Comparison of ENCODE assay signal across 24 mouse cellular contexts in genomic region chr1:61742831-61743230, GRCm38 (mm10).
"Had no signal": no experiment of that assay in that cellular context is flagged by ENCODE, and none has a peak within 500 bp of the region (broad histone marks: within the 10 kb centered on the region; RNA-seq: fewer than 3 reads in every experiment).

No protein-coding gene starts in this region.

- H3K4me3 ChIP-seq: intestine, embryonic 15.5 days; kidney, embryonic 15.5 days; left cerebral cortex, adult 2 months; limb, embryonic 10.5 days; limb, embryonic 13.5 days; liver, embryonic 12.5 days; liver, embryonic 15.5 days; midbrain, embryonic 12.5 days; midbrain, embryonic 15.5 days; neural tube, embryonic 12.5 days; neural tube, embryonic 15.5 days had no signal

- H3K4me2 ChIP-seq: intestine, embryonic 15.5 days; kidney, embryonic 15.5 days; limb, embryonic 13.5 days; liver, embryonic 12.5 days; liver, embryonic 15.5 days; midbrain, embryonic 12.5 days; midbrain, embryonic 15.5 days; neural tube, embryonic 12.5 days; neural tube, embryonic 15.5 days had no signal

- H3K9ac ChIP-seq: intestine, embryonic 15.5 days; kidney, embryonic 15.5 days; limb, embryonic 13.5 days; liver, embryonic 12.5 days; liver, embryonic 15.5 days; midbrain, embryonic 12.5 days; midbrain, embryonic 15.5 days; neural tube, embryonic 12.5 days; neural tube, embryonic 15.5 days had no signal

- H3K9me3 ChIP-seq: intestine, embryonic 15.5 days; kidney, embryonic 15.5 days; limb, embryonic 10.5 days; limb, embryonic 13.5 days; liver, embryonic 12.5 days; liver, embryonic 15.5 days; midbrain, embryonic 12.5 days; midbrain, embryonic 15.5 days; neural tube, embryonic 12.5 days; neural tube, embryonic 15.5 days had no signal

- DNase-seq: kidney, adult 11 months; kidney, adult 8-10 months; kidney, postnatal 10 days; kidney, postnatal 36 days; layer of hippocampus, postnatal 36 days; liver; right cerebral cortex, adult 18-20 months; right cerebral cortex, postnatal 14 days; right cerebral cortex, postnatal 4 days; spleen, adult 18-20 months; thymus, adult 18-20 months; thymus, postnatal 36 days had no signal

- H3K27me3 ChIP-seq: intestine, embryonic 15.5 days; kidney, embryonic 15.5 days; limb, embryonic 13.5 days; liver, embryonic 12.5 days; liver, embryonic 15.5 days; midbrain, embryonic 12.5 days; midbrain, embryonic 15.5 days; neural tube, embryonic 12.5 days; neural tube, embryonic 15.5 days had no signal

- ATAC-seq: intestine, embryonic 15.5 days; liver, embryonic 12.5 days; midbrain, embryonic 15.5 days had no signal

- H3K27ac ChIP-seq: intestine, embryonic 15.5 days; kidney, embryonic 15.5 days; left cerebral cortex, adult 2 months; limb, embryonic 10.5 days; limb, embryonic 13.5 days; liver, embryonic 12.5 days; liver, embryonic 15.5 days; macrophage; midbrain, embryonic 12.5 days; midbrain, embryonic 15.5 days; neural tube, embryonic 12.5 days; neural tube, embryonic 15.5 days had no signal

- H3K4me1 ChIP-seq: intestine, embryonic 15.5 days; kidney, embryonic 15.5 days; limb, embryonic 10.5 days; limb, embryonic 13.5 days; liver, embryonic 12.5 days; liver, embryonic 15.5 days; midbrain, embryonic 12.5 days; midbrain, embryonic 15.5 days; neural tube, embryonic 12.5 days; neural tube, embryonic 15.5 days had no signal

- H3K36me3 ChIP-seq: intestine, embryonic 15.5 days; kidney, embryonic 15.5 days; limb, embryonic 10.5 days; limb, embryonic 13.5 days; liver, embryonic 12.5 days; liver, embryonic 15.5 days; midbrain, embryonic 12.5 days; midbrain, embryonic 15.5 days; neural tube, embryonic 12.5 days; neural tube, embryonic 15.5 days had no signal
